Mouse (Mus musculus): ENCODE measurements around the gene Trim40. TPM values are rescaled to one million over a fixed set of nuclear protein-coding genes. Genes with fewer than 3 reads are reported as not detected.

Gene Trim40
- total and polyA plus RNA-seq, 2 experiments from 2014 or later: not detected

- no peaks in the 10 kb centered on the region for H3K9me3 ChIP-seq (replicated peaks; ENCODE audit: control insufficient read depth, low read length)
- 78% methylated on average over 3 of the region's 3 CpGs for WGBS
- no peak overlapping the region for H3K9ac ChIP-seq (replicated peaks; ENCODE audit: low read depth, low read length)
- ATAC-seq (ENCODE audit: insufficient read depth, low read depth): no peak
- H3K36me3 ChIP-seq (replicated peaks; ENCODE audit: control insufficient read depth, insufficient read depth, low read length): peaks cover 58% of the 10 kb centered on the region
- H3K4me1 ChIP-seq (ENCODE audit: control insufficient read depth, insufficient read depth): no peaks in the 10 kb centered on the region
- no peak overlapping the region for H3K4me2 ChIP-seq (ENCODE audit: low read depth, low read length)
- H3K27ac ChIP-seq (ENCODE audit: low read depth): no peak overlapping the region
- DNase-seq (ENCODE audit: low spot score): no peak
- no peak overlapping the region for H3K4me3 ChIP-seq (ENCODE audit: low read depth, low read length)
- H3K27me3 ChIP-seq (ENCODE audit: control insufficient read depth, insufficient read depth, low read length): no peaks in the 10 kb centered on the region
- no peak for TF ChIP-seq EP300 (IDR thresholded peaks at IDR 0.05; ENCODE audit: low read depth)
- no peak for TF ChIP-seq CTCF (IDR thresholded peaks at IDR 0.05; ENCODE audit: low read depth)
These were observed 31.7 kb downstream of the Trim40 start for GRCm38 (mm10) chr17:36858181-36858580.

- Histone ChIP-seq H3K4me3 (ENCODE audit: low read depth, low read length) (no peak overlapping the region), H3K4me2 (ENCODE audit: low read depth, low read length) (no peak overlapping the region), H3K9ac (replicated peaks; ENCODE audit: low read depth, low read length) (no peak overlapping the region), H3K9me3 (replicated peaks; ENCODE audit: control insufficient read depth, low read length) (no peaks in the 10 kb centered on the region), H3K4me1 (ENCODE audit: control insufficient read depth, insufficient read depth) (no peaks in the 10 kb centered on the region; the same call in 1 of the 2 replicates), H3K36me3 (replicated peaks; ENCODE audit: control insufficient read depth, insufficient read depth, low read length) (peaks cover 75% of the 10 kb centered on the region), H3K27ac (ENCODE audit: low read depth) (no peak overlapping the region), H3K27me3 (ENCODE audit: control insufficient read depth, insufficient read depth, low read length) (no peaks in the 10 kb centered on the region)
- DNase-seq (ENCODE audit: low spot score) (no peak), ATAC-seq (ENCODE audit: insufficient read depth, low read depth) (no peak)
- 92% methylated on average over 4 of the region's 4 CpGs for WGBS
- TF ChIP-seq CTCF (IDR thresholded peaks at IDR 0.05; ENCODE audit: low read depth) (no peak), EP300 (IDR thresholded peaks at IDR 0.05; ENCODE audit: low read depth) (no peak)
These were observed 33.7 kb downstream of the Trim40 start for GRCm38 (mm10) chr17:36856236-36856635.

DNA sequence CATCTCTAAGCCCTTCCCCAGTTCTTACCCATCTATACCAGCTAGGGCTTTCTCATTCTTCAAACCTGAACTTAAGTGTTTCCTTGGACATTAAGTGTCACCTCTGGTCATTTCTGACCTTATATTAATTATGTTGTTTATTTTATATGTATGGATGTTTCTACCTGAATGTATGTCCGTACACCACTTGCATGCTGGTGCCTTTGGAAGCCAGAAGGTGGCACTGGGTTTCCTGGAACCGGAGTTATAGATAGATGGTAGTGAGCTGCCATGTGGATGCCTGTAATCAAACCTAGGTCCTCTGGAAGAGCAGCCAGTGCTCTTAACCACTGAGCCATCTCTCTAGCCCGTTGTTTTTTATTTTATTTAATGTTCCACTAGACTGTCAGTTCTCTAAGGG, 34.4 kb downstream of the Trim40 start:
- no peak for DNase-seq (ENCODE audit: low spot score)
- TF ChIP-seq CTCF (IDR thresholded peaks at IDR 0.05; ENCODE audit: low read depth) (no peak), EP300 (IDR thresholded peaks at IDR 0.05; ENCODE audit: low read depth) (no peak)
- ATAC-seq (ENCODE audit: insufficient read depth, low read depth): no peak
- Histone ChIP-seq H3K9ac (replicated peaks; ENCODE audit: low read depth, low read length) (no peak overlapping the region), H3K4me3 (ENCODE audit: low read depth, low read length) (no peak overlapping the region), H3K4me2 (ENCODE audit: low read depth, low read length) (no peak overlapping the region), H3K9me3 (replicated peaks; ENCODE audit: control insufficient read depth, low read length) (no peaks in the 10 kb centered on the region), H3K27me3 (ENCODE audit: control insufficient read depth, insufficient read depth, low read length) (no peaks in the 10 kb centered on the region), H3K36me3 (replicated peaks; ENCODE audit: control insufficient read depth, insufficient read depth, low read length) (peaks cover 81% of the 10 kb centered on the region), H3K27ac (ENCODE audit: low read depth) (no peak overlapping the region), H3K4me1 (ENCODE audit: control insufficient read depth, insufficient read depth) (no peaks in the 10 kb centered on the region; the same call in 1 of the 2 replicates)
- 95% methylated on average over 3 of the region's 3 CpGs for WGBS

GRCm38 (mm10) chr17:36851627-36852026, 38.3 kb downstream of the Trim40 start:
- H3K4me3 ChIP-seq (ENCODE audit: low read depth, low read length): no peak overlapping the region
- no peak overlapping the region for H3K9ac ChIP-seq (replicated peaks; ENCODE audit: low read depth, low read length)
- DNase-seq (ENCODE audit: low spot score) (no peak), ATAC-seq (ENCODE audit: insufficient read depth, low read depth) (no peak)
- TF ChIP-seq EP300 (IDR thresholded peaks at IDR 0.05; ENCODE audit: low read depth) (no peak), CTCF (IDR thresholded peaks at IDR 0.05; ENCODE audit: low read depth) (no peak)
- no peaks in the 10 kb centered on the region for H3K27me3 ChIP-seq (ENCODE audit: control insufficient read depth, insufficient read depth, low read length)
- 45% methylated on average over 5 of the region's 5 CpGs for WGBS
- H3K27ac ChIP-seq (ENCODE audit: low read depth): no peak overlapping the region
- no peaks in the 10 kb centered on the region; the same call in 1 of the 2 replicates for H3K4me1 ChIP-seq (ENCODE audit: control insufficient read depth, insufficient read depth)
- no peak overlapping the region for H3K4me2 ChIP-seq (ENCODE audit: low read depth, low read length)
- no peaks in the 10 kb centered on the region for H3K9me3 ChIP-seq (replicated peaks; ENCODE audit: control insufficient read depth, low read length)
- H3K36me3 ChIP-seq (replicated peaks; ENCODE audit: control insufficient read depth, insufficient read depth, low read length): peaks cover 53% of the 10 kb centered on the region

- Histone ChIP-seq H3K27me3 (ENCODE audit: control insufficient read depth, insufficient read depth, low read length) (no peaks in the 10 kb centered on the region), H3K36me3 (replicated peaks; ENCODE audit: control insufficient read depth, insufficient read depth, low read length) (peaks cover 52% of the 10 kb centered on the region)
- WGBS: 76% methylated on average over 5 of the region's 5 CpGs
These were observed 38.7 kb downstream of the Trim40 start for GRCm38 (mm10) chr17:36851200-36851599.

DNA sequence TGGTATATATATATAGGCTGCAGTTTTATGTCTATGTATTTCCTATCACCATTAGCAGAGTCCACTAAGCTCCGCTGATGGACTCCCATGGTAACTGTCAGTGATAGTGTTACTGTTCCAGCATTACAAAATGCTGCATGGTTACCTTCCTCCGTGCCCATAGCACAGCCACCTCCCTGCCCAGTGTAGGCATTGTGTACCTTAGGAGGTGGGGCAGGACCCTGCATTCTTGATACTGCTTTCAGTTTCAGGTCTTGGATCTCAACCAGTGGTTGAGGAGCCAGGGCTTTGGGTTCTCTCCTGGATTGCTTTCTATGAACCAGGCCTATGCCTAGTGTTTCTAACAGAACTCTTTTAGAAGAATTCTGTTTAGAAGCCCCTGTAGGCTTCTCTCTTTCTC, 39.9 kb downstream of the Trim40 start:
- no peak overlapping the region for H3K4me3 ChIP-seq (ENCODE audit: low read depth, low read length)
- WGBS: 86% methylated on average over 2 of the region's 2 CpGs
- no peak for ATAC-seq (ENCODE audit: insufficient read depth, low read depth)

More at GRCm38 (mm10) chr17:36851200-36851599, 38.7 kb downstream of the Trim40 start:
- Histone ChIP-seq H3K9me3 (replicated peaks; ENCODE audit: control insufficient read depth, low read length) (no peaks in the 10 kb centered on the region), H3K4me3 (ENCODE audit: low read depth, low read length) (no peak overlapping the region), H3K4me1 (ENCODE audit: control insufficient read depth, insufficient read depth) (no peaks in the 10 kb centered on the region; the same call in 1 of the 2 replicates), H3K27ac (ENCODE audit: low read depth) (no peak overlapping the region), H3K9ac (replicated peaks; ENCODE audit: low read depth, low read length) (no peak overlapping the region), H3K4me2 (ENCODE audit: low read depth, low read length) (no peak overlapping the region)
- ATAC-seq (ENCODE audit: insufficient read depth, low read depth): no peak
- no peak for DNase-seq (ENCODE audit: low spot score)
- TF ChIP-seq EP300 (IDR thresholded peaks at IDR 0.05; ENCODE audit: low read depth) (no peak), CTCF (IDR thresholded peaks at IDR 0.05; ENCODE audit: low read depth) (no peak)

More for the DNA sequence above, 39.9 kb downstream of the Trim40 start:
- TF ChIP-seq CTCF (IDR thresholded peaks at IDR 0.05; ENCODE audit: low read depth) (no peak), EP300 (IDR thresholded peaks at IDR 0.05; ENCODE audit: low read depth) (no peak)
- H3K27ac ChIP-seq (ENCODE audit: low read depth): no peak overlapping the region
- H3K9ac ChIP-seq (replicated peaks; ENCODE audit: low read depth, low read length): no peak overlapping the region
- no peaks in the 10 kb centered on the region for H3K9me3 ChIP-seq (replicated peaks; ENCODE audit: control insufficient read depth, low read length)
- H3K27me3 ChIP-seq (ENCODE audit: control insufficient read depth, insufficient read depth, low read length): no peaks in the 10 kb centered on the region
- no peak for DNase-seq (ENCODE audit: low spot score)
- H3K4me2 ChIP-seq (ENCODE audit: low read depth, low read length): no peak overlapping the region
- peaks cover 3% of the 10 kb centered on the region; the same call in 1 of the 2 replicates for H3K4me1 ChIP-seq (ENCODE audit: control insufficient read depth, insufficient read depth)
- H3K36me3 ChIP-seq (replicated peaks; ENCODE audit: control insufficient read depth, insufficient read depth, low read length): peaks cover 44% of the 10 kb centered on the region

All from heart, postnatal 0 days (tissue).